Mouse (Mus musculus) megakaryocyte, embryonic 14.5 days (primary cell): Measurements from ENCODE around the gene Dock9.

ENCODE experiments used
- FLI1 ChIP-seq: IDR thresholded peaks from 2 replicates; pipeline ENCODE4 v1.6.1; 2012; ENCODE audit warnings: low read length, inconsistent platforms, mixed read lengths
- GATA1 ChIP-seq: IDR thresholded peaks from 3 replicates; pipeline ENCODE4 v1.6.1; 2012; ENCODE audit warnings: mixed read lengths, low read length, inconsistent platforms, borderline replicate concordance

- TF ChIP-seq FLI1 (no peak), GATA1 (no peak)
These were observed 292.2 kb downstream of the Dock9 start for GRCm38 (mm10) chr14:121505485-121505860.
